Mouse (Mus musculus) left cerebral cortex, adult 11 months (tissue): ENCODE data around the gene Pot1a.
A peak's percentile ranks its signal among the peaks of the same experiment; 100 is the strongest.

Experiments used
- DNase-seq: peaks from one replicate; pipeline ENCODE4 v3.0.0; 2022; ENCODE audit warnings: low spot score

Pot1a gene

DNA sequence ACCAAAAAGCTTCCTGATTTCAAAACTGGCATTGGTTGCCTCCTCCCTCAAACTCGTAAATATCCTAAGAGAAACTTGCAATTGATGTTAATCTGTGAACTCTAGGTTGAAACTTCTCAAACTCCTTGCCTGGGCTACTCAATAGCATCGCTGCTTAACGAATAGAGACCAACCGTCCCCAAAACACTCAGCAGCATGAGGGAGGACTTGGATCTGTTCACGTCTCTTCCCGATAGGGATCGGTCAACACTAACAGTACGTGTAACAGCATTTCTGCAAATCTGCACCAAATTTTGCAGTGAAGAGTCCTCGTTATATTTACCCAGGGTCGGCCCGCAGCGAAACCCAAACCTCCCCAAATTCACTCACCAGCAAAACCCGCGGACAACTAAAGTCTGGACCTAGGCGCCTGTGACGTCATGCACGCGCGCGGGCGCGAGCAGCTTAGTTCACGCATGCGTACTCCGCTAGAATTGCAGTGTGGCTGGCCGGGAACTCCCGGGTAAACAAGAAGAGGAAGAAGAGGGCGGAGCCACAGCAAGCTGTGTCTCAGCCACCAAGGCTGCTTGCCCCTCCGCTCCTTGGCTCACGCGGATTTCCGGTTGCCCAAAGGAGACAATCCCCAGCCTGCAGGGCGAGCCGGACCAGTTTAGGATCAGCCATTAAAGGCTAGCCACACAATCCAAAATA is at the start of gene Pot1a:
Gene Pot1a, minus strand, starts transcription at position 441 of the 690 bp plus-strand sequence.
- peak; percentile 94 for DNase-seq

DNA sequence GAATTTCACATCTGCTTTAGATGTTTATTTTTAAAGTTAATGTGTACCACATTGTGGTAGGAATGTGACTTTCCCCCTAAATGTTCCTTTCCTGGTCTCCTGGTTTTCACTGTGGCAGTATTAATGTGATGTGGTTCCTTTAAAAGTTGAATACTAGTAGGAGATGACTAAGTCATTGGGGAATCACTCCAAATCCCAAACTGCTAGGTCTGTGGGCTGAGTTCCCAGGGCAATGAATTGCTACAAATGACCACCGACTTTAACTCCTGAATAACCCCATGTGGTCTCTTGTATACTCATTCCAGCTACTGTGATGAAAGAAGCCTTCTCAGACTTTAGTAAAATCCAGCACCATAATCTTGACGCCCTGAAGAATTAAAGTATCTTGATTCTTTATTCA is 27.2 kb upstream of the Pot1a start:
- DNase-seq = no peak

DNA sequence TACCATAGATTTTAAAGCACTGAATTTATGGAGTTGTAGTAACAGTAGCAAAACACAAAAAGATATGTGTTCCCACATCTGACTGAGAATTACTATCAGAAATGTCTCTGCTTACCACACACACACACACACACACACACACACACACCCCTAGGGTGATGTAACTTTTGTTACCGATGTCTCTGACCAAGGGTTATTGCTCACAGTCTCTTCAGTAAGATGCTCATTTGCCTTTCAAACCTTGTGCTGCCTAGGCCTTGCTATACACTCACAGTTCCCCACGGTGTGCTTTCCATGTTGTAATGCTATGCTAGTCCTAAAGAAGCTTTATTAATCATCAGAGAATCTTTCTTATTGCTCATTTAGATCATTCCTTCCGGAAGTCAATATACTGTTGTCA is 3.0 kb downstream of the Pot1a start:
- DNase-seq = no peak

DNA sequence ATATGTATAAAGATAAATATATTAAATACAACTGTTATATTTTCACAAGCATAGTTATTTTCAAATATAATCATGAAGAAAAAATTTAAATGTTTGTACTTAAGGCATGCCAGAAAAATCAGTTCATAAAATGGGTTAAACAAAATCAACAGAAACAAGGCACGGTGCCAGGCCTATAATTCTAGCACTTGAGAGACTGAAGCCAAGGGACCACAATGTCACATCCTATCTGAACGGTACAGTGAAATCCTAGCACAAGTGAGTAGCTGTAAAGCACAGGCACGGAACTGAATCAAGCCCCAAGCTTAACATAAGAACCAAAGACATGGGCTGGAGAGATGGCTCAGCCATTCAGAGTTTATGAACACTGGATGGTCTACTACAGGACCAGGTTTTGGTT is 6.8 kb downstream of the Pot1a start:
- DNase-seq = no peak

DNA sequence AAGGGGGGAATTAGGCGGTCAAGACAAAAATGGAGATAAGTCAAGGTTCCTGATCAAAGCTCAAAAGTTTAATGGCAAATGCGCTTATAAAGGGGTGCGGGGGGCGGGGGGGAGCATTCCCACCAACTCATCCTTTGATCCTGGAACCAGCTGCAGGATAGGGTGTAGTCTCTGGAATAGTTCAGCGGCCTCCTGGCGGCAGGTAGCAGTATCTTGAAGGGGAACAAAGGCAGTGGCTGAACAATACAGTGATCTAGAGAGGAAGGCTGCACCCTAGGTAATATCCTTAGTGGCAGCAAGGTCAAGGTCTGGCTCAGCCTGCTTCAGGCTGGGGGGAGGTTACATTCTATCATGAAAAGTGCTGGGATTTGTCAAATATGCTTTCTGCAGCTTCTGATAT is 7.8 kb downstream of the Pot1a start:
- no peak for DNase-seq

DNA sequence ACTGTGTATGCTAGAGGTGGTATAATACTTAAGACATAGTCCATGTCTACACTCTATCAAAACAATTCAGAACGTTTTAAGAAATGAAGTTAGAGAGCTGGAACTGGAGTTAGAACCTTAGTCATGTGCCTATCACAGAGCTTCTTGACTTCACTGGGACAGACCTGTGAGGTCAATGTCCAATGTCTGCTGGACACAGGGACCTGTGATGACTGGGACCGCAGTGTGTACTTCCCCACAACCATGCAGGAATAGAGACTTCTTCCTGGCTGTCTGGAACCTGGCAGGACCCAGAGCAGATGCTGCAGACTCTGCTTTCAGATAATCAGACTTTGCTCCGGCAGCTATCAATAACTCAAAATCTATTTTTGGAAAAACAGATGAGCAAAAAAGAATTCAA is 40.8 kb downstream of the Pot1a start:
- no peak for DNase-seq

DNA sequence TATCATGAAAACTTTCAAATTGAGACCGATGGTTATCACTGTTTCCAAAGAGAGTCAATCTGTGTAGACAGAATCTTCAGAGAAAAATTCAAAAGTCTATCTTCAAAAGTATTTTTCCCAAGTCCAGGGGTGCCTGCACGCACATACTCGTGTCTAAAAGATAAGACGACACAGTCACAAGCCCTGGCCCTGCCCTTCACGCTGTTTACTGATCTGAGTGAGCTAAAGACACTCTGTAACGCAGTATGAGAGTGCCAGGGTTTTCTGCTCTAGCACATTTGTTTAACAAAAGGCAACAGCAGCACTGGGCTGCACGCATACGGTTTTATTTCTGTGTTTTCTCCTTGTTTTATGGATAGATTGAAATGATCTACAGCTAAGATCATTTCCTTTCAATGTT is 41.5 kb downstream of the Pot1a start:
- no peak for DNase-seq

DNA sequence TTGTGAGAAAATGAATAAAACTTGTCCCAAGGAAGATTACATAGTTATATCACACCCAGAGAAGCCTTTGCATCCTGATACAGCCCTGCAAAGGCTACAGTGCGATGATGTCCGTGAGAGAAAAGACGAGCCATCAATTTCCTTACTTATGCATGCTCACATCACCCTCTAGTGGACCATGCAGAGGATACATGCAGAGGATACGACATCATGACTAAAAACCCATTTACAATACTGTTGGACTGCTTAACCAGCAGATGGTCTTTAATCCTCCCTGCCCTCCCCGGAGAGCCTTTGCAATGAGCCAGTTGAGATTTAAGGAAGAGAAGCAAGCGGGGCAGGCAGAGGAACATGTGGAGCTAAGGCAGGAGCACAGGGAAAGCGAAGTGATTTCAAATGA is 42.0 kb downstream of the Pot1a start:
- peak; percentile 24 for DNase-seq

DNA sequence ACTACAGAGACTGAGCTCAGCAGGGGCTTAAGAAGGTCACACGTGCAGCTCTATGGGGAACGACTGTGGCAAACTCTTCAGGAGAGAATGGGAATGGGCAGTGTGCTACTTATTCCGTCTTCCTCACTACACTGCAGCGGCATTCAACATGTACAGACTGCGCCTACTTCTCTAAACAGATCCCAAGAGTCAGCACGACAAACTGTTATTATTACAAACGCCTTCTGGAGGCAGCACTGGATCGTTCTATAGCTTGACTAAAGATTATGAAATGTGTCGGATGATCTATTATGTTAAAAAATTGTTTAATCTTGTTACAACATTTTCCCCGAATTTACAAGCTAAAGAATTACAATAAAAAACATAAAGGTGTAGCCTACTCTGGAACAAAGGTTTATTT is 42.8 kb downstream of the Pot1a start:
- DNase-seq = peak; percentile 17

DNA sequence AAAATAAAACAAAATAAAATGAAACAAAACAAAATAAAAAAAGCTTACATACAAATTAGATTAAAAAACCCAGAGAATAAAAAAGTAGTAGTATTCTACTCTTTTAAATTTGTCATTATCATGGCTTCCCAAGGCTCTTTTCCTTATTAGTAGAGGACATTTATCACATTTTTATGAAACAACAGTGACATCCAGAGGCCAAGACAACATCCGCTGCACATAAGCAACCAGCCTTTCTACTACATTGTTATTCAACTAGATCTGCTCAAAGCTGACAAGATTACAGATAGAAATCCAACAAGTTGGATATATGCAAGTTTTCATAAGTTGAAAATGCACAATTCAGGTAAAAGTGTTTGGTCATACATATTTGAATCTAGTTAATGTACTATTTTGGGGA is 56.4 kb downstream of the Pot1a start:
- no peak for DNase-seq

DNA sequence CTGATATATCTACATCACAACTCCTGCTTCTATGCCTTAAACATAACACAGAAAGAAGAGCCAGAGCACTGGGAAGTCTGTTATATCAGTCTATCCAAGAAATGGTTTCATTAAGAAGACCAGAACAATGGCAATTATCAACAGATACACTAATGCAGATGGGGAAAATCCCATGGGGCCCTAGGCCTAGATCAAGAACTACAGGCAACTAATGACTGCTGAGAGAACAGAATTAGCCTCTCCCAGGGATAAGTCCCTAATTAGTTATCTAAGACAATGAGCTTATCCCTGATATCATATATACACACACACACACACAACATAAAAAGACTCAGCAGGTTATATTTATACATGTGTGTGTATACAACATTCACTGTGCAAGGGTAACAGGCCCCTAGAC is 72.5 kb downstream of the Pot1a start:
- no peak for DNase-seq

DNA sequence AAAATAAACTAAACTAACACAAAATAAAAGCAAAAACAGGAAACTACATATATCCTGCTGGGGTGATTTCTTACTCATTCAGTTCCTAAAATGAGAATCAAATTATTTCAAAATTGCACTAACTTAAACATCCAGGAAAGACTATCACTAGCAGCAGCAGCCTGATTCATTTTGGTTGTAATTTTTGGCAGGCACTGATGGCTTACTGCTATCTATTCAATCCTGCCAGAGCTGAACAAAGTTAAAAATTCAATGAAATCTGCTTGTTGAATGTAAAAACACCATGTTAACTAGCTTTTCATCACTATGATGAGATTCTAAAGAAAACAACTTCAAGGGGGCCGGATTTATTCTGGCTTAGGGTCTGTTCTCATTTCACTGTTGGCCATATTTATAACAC is 82.5 kb downstream of the Pot1a start:
- DNase-seq = no peak

DNA sequence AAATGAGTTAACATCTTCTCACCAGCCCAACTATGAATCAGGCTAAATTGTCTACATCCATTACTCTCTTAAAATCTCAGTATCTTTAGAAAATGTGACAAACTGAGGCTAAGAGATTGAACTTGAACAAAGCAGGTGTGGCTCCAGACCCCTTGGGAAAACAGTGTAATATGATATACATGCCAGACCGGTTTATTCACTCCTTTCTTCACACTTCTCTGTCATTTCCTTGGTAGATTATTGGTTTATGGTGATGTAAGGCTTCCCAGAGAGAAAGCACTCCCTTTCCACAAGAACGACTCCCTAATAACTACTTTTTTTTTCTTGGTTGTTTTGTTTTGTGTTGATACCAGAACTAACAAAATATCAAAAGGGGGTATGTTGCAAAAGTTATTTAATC is 98.4 kb downstream of the Pot1a start:
- DNase-seq = no peak

DNA sequence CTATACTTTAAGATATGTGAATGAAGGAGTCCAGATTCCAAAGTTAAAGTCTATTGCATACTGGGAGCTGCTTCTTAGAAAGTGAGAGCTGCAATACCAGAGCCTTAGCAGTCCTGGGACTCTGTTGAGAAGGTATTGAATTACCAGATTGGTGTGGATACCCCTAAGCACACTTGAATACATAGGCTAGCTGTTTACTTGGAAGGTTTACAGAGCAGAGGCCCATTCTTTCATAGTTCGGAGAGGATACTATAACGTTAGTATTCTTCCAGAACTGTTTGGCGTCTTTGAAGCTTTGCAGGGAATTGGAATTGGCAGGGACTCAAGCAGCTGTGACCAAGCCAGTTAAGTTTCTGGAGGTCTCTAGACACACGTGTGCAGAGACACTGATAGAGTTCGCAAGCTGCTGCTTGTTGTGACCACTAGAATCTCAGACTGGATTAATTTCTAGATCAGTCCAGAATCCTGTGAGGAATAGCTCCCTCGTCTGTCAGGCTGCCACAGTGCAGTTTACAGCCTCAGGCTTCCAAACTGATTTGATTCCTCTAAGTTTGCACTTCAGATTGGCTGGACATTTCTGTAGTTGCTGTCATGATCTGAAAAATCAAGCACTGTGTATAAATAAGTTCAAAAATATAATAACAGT is 99.7 kb downstream of the Pot1a start:
- DNase-seq = peak; percentile 30

DNA sequence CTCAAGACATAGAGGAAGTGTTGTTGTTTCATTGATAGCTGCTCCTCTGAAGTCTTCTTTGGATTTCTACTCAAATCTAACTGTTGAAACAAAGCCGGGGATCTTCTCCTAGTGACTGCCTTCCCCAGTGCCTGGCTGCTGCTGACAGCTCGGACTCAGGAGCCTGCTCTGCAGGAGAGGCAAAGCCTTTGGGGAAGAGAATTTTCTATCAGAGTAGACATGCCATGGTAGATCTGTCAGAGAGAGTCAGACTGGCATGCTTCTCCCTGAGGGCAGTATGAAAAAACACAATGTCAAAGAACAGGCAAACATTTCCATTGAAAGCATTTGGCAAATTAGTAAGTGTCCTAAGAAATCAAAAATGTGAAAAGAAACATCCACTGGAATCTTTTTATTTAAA is 109.1 kb downstream of the Pot1a start:
- DNase-seq = no peak
